Mouse (Mus musculus): ENCODE measurements at regions not wholly inside any gene's neighbourhood (a gene's known extent, or its start where the extent isn't known, plus 50 kb on each side); places are given as distances from the start of the nearest gene placed in this dataset.

DNA sequence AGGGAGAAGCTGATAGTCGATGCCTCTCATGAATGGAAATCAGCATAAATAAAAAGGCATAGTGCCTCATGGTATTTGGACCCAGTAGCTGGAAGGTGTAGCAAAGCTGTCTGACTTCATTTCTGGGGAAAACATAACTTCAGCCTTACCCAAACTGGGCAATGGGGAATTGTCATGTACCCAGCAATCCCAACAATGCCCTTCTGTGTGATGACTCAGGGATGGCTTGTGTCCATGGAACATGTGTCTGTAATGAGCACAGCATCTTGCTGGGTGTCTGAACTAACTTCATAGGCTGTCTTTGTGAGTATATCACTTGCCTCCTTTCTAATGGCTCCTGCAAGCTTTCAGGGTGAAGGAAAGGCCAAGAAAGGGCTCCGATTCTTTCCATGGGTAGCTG, 140.3 kb downstream of the Bod1 start:
- no peak for DNase-seq (ENCODE audit: low read depth)

GRCm38 (mm10) chr11:31530851-31531250, 140.8 kb downstream of the Bod1 start:
- DNase-seq (ENCODE audit: low read depth) = no peak

DNA sequence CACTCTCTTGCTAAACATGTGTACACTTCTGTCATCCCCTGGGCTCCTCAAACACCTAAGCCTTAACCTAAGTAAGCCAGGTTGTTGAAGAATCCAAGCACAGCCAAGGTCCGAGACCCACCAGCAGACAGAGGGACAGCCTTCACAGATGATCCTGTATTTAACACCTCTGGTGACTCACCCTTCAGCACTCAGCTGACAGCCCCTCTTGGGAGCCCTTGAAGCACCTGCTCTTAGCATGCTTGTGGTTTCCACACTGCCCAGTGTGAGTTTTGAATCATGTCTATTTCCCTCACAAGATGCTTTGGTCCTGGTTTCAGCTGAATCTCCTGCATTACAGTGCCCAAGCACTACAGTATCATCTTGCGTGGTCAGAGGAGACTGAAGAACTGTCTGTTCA, 142.0 kb downstream of the Bod1 start:
- DNase-seq (ENCODE audit: low read depth) = no peak

GRCm38 (mm10) chr11:31524708-31525107, 147.0 kb downstream of the Bod1 start:
- DNase-seq (ENCODE audit: low read depth) = no peak

GRCm38 (mm10) chr11:31524065-31524618, 147.5 kb downstream of the Bod1 start:
- DNase-seq (ENCODE audit: low read depth) = no peak

DNA sequence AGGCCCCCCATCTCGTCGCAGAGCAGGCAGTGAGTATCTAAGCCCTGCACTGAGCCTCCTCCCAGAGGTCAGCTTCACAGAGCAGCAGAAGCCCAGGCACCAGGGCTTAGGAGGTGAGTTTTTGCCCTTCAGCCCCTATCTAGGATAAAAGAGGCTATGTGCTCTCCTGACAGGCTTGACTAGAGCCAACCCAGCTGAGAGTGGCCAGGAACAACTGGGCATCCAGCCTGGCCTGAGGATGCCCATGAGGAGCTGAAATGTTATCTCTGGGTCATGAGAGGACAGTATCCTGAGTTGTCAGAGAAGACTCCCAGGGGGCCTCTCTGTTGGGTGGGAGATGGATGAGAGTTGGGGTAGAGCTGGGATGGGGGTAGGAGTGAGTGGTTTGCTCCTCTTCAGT, 149.6 kb downstream of the Bod1 start:
- DNase-seq (ENCODE audit: low read depth) = no peak

DNA sequence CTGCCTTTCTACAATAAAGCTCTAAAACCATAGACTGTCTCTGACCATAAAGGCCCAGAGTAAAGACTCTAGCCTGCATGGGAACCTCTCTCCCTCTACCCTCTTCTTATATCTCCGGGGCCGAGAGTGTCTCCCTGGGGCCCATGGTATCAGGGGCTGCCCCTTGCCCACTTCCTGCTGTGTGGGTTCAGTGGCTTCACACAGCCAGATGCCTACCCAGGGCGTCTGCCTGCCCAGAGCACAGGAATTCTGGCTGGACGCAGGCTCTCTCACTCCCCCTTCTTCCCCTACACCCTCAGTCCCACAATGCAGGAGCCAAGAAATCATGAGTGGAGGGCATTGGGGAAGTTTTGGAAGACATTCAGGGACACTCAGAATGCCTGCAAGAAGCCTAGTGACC, 150.8 kb downstream of the Bod1 start:
- no peak for DNase-seq (ENCODE audit: low read depth)

DNA sequence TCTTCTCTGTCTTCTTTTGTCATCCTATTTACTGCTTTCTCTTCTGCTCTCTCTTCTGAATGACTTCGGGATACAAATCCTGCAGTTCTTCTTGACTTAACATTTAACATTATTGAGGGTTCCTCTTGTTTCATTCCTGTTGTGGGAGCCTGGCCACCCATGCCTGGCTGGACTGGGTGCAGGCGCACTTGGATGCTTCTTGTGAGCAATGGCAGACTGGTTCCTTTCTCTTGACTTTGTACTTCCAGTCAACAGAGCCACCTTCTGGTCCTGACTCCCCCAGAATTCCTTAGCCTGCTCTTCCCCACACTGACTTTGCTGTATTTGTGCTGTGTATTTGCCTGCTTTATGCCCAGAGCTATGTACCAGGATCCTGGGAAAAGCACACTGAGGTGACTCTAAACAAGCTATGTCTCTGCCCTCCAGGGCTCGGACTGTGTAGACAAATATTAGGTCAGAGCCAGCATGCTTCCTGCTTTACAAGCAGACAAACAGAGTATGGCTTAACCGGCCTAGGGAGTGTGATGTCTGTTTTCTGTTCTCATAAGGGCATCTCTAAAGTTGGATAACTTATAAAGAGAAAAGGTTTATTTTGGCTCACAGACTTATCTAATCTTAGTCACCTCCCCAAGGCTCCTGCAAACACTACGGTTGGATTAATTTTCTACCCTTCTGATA, 133.5 kb upstream of the Stc2 start:
- DNase-seq (ENCODE audit: low read depth) = no peak

DNA sequence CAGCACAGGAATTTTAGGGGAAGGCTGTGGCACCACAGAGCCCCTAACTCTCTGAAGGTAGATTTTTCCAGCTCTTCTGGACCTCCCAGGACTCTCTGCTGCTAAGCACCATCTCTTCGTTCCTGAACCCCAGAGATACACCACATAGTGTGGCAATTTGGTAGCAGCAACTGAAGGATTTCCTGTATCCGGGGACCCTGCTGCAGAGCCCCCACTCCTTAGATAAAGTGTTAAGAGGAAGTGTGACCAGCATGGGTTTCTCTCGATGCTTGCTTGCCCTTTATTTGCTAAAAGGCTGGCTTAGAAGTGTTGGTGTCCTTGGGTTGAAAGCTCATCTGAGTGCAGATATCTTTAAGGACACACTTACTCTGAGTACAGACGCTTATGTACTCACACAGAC, 115.6 kb upstream of the Stc2 start:
- peak; percentile 6 for DNase-seq (ENCODE audit: low read depth)

DNA sequence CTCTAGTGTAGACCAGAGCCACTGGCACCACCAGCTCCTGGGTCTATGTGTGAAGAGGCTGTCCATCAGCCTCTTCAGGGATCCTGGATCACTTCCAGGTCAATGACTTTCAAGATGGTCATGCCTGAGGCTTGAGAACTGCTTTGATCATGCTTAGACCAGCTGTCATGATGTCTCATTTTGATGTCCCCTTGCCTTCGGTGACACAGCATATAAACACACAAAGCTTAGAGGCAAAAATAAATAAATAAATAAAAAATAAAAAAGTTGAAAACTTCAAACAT, 111.1 kb upstream of the Stc2 start:
- DNase-seq (ENCODE audit: low read depth) = no peak

DNA sequence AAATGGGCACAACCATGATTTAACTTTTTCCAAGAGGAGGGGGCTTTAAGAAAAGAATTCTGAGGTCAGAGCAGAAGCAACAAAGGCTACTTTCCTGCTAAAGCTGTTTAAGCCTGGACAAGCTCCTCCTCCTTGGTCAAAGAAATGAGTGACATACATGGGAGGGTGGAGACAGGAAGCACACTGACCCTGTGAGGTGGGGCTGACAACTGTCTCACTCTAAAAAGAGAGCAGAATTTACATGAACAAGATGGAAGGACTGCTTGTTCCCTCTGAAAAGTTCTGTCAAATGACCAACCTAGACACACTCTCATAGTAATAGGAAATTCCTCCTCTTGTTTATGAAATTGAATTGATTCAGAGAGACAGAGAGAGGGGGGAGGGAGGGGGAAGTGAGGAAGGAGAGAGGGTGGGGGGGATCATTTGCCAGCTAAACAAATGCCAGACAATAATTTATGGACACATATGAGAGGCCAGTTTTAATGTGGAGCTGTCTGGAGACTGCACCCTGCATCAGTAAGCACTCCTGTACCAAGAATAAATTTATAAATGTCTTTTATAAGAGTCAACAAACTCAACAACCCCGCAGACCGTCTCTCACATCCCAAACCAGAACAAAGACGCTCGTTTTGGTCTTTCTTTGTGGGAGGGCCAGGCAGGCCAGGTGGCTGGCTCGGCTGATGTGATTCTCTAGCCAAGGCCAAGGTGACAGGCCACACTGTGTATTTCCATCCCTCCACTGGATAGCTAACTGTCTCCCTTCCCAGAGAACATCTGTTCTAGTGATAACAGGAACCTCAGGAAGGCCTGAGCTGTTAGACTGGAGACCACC, 110.6 kb upstream of the Stc2 start:
- no peak for DNase-seq (ENCODE audit: low read depth)

GRCm38 (mm10) chr11:31477763-31478162, 107.9 kb upstream of the Stc2 start:
- DNase-seq (ENCODE audit: low read depth) = no peak

DNA sequence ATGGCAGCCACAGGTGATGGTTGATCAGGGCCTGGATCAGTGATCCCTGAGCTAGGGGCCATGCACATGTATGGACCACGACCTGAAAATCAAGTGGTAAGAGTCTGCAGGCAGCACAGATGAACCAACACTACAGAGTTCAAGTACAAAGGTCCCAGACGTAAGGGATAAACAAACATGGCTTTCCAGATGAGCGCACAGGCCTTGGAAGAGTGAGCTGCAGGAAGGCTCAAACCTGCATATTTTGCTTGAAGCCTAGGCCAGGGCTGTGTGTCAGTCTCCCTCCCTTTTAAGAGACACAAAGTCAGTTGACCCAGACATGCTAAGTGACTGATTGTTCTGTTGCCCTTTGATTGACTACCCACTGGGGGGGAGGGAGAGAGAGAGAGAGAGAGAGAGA, 107.2 kb upstream of the Stc2 start:
- no peak for DNase-seq (ENCODE audit: low read depth)

DNA sequence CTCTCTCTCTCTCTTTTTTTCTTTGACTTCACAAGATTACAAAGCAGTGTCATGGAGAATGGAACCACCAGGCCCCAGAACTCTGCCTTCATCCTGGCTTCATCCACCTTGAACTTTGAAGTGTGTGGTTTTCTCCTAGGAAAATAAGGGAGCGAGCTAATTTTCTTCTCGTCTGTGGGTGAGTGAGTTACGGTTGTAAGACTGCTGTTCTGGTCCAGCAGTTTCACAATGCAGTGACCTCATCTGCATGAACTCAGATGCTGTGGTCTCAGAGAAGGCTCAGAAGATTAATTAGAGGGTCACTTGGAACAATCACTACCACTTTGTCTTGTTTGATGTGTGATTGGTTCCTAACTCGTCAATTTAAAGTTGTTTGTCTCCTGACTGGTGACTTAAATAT, 103.1 kb upstream of the Stc2 start:
- no peak for DNase-seq (ENCODE audit: low read depth)

DNA sequence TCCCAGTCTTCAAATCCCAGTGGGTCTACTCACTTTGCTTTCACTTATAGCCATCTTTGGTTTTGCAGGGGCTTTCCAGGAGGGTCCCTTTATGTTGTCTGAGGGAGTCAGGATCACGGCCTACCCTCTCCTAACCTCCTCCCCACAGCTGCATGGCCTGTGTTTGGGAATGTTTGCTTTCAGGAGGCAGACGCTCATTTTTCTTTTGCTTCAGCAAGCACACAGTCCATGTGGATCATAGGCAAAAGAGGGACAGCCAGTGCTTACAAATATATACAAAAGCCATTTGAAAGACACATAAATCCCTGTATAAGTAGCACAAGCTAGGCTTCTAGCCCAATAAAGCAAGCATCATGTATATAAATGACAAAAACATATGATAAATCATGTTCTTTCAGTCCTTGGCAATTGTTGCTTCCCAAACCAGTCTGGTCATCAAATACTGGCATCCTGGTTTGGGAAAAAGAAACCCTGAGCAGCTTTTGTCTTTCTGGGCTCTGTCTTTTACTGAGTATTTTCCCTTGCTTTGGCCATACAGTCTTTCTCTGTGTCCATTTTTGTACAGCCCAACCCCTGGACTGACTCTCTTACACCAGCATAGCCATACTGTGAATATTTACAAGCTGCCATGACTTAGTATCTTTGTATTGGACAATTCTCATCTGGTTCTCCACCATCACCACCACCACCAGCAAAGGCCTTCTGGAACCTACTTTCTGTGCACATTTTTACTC, 101.0 kb upstream of the Stc2 start:
- no peak for DNase-seq (ENCODE audit: low read depth)

DNA sequence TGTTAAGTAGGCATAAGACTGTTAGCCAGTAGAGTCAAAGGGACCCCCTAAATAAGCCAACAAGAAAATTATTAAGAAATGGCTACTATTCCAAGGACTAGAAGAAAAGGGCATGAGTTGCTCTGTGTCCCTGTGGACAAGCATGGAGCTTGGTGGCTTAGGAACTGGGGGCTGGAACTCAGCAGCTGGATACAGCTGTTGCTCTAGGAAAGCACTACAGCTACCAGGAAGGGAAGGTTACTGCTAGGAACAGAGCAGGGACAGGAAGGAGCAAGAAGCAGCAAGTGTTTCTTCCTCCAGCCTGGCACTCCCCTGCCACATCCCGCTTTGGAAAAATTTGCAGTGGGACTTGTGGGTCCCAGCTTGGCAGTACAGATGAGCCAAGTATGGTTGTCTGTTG, 95.0 kb upstream of the Stc2 start:
- no peak for DNase-seq (ENCODE audit: low read depth)

- no peak for DNase-seq (ENCODE audit: low read depth)
These were observed 92.6 kb upstream of the Stc2 start for GRCm38 (mm10) chr11:31462440-31462839.

GRCm38 (mm10) chr11:31461824-31462223, 92.0 kb upstream of the Stc2 start:
- DNase-seq (ENCODE audit: low read depth) = no peak

- DNase-seq (ENCODE audit: low read depth) = no peak
These were observed 91.5 kb upstream of the Stc2 start for GRCm38 (mm10) chr11:31461348-31461747.

DNA sequence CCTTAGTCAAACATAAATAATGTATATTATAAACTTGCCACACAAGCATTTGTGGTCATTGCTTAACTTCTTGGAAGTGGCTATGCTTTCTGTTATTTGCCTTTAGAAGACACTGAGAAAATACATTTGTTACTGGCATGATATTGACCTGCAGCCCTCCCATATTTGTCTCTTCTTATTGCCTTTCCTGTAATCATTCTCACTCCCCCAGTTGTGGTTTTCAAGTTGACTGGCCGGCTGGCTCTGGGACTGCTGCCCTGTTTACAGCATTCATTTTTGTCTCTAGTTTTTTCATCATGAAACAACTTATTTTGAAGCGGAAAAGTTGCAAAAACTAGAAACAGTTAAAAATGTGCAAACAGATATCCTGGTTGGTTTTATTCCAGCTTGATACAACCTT, 57.5 kb upstream of the Stc2 start:
- DNase-seq (ENCODE audit: low read depth) = no peak

Measured in c-Kit-positive CD71-negative TER-119-negative erythroid progenitor cells, embryonic 14.5 days (primary cell).